12 mouse cellular contexts compared by ENCODE assay signal in the genomic region with DNA sequence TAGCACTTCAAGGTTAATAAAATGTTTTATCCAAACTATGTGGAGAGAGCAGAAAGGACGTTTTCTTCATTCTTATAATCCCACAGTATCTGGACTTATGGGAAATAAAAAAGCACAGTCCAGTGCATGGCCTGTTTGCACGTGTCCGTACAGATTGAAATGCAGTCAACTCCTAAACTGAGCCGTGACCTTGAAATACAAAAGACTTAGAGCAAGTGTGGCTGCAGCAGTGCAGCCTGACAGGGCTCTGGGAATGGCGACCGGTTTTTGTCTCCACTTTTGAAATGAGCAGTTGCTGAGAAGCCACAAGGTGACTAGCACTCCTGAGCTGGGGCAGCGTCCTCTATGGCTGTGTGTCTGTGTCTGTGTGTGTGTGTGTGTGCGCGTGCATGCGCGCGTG.
"Had no signal": no experiment of that assay in that cellular context is flagged by ENCODE, and none has a peak within 500 bp of the region (broad histone marks: within the 10 kb centered on the region; RNA-seq: fewer than 3 reads in every experiment).

No protein-coding gene starts in this region.

- H3K27me3 ChIP-seq: lung, embryonic 15.5 days; midbrain, embryonic 13.5 days; neural tube, embryonic 15.5 days had no signal

- H3K4me3 ChIP-seq: left cerebral cortex, adult 2 months; limb, embryonic 10.5 days; liver, embryonic 12.5 days; lung, embryonic 15.5 days; midbrain, embryonic 13.5 days; myocyte; neural tube, embryonic 15.5 days had no signal

- H3K4me2 ChIP-seq: liver, embryonic 12.5 days; lung, embryonic 15.5 days; midbrain, embryonic 13.5 days; neural tube, embryonic 15.5 days had no signal

- ATAC-seq: liver, postnatal 0 days; midbrain, embryonic 13.5 days had no signal

- H3K9ac ChIP-seq: liver, embryonic 12.5 days; liver, postnatal 0 days; lung, embryonic 15.5 days; midbrain, embryonic 13.5 days; neural tube, embryonic 15.5 days had no signal

- H3K9me3 ChIP-seq: limb, embryonic 10.5 days; liver, embryonic 12.5 days; lung, embryonic 15.5 days; midbrain, embryonic 13.5 days; neural tube, embryonic 15.5 days had no signal

- H3K4me1 ChIP-seq: limb, embryonic 10.5 days; lung, embryonic 15.5 days; neural tube, embryonic 15.5 days had no signal

- DNase-seq: kidney, postnatal 25 days; liver, postnatal 0 days; right cerebral cortex, adult 18-20 months; right cerebral cortex, postnatal 25 days; thymus, postnatal 14 days had no signal

- H3K27ac ChIP-seq: left cerebral cortex, adult 2 months; limb, embryonic 10.5 days; liver, embryonic 12.5 days; lung, embryonic 15.5 days; midbrain, embryonic 13.5 days; neural tube, embryonic 15.5 days had no signal
